ENCODE assay signal across 8 mouse cellular contexts in genomic region chr10:75921026-75921725, GRCm38 (mm10). TPM values are rescaled to one million over a fixed set of nuclear protein-coding genes. Genes with fewer than 3 reads are reported as not detected.
DNase-seq lines count a peak whose midpoint lies in the region; ATAC-seq and TF ChIP-seq lines count a peak whose summit lies in the region.

Gene Smarcb1 (minus strand): TSS chr10:75921617.

- H3K4me2 ChIP-seq in CH12.LX (ENCODE audit: insufficient read depth, low read depth, poor library complexity, severe bottlenecking) = peak within 1 kb of the TSS; percentile 83
- peak within 1 kb of the TSS; percentile 80 for H3K4me2 ChIP-seq in forebrain, embryonic 12.5 days
- H3K4me2 ChIP-seq in heart, postnatal 0 days (ENCODE audit: low read depth, low read length) = peak within 1 kb of the TSS; percentile 98
- peak within 1 kb of the TSS; percentile 99 for H3K4me2 ChIP-seq in liver, postnatal 0 days (ENCODE audit: low read depth, low read length)
- H3K4me2 ChIP-seq in neural tube, embryonic 14.5 days (ENCODE audit: low read depth, low read length) = peak within 1 kb of the TSS; percentile 85

- peak within 1 kb of the TSS; percentile 97 for H3K9ac ChIP-seq in CH12.LX (ENCODE audit: insufficient read depth, low read depth)
- H3K9ac ChIP-seq in forebrain, embryonic 12.5 days = peak within 1 kb of the TSS; percentile 98
- H3K9ac ChIP-seq in heart, postnatal 0 days (replicated peaks; ENCODE audit: low read depth, low read length) = peak within 1 kb of the TSS; percentile 88
- peak within 1 kb of the TSS; percentile 83 for H3K9ac ChIP-seq in liver, postnatal 0 days (replicated peaks)
- H3K9ac ChIP-seq in neural tube, embryonic 14.5 days (replicated peaks; ENCODE audit: low read depth, low read length) = peak within 1 kb of the TSS; percentile 90

- no peak for TF ChIP-seq EP300 in CH12.LX (IDR thresholded peaks at IDR 0.05; ENCODE audit: low read length)
- no peak for TF ChIP-seq EP300 in heart, postnatal 0 days (IDR thresholded peaks at IDR 0.05; ENCODE audit: low read depth)
- TF ChIP-seq EP300 in liver, postnatal 0 days (IDR thresholded peaks at IDR 0.05; ENCODE audit: low read depth) = no peak

- peaks cover 34% of the 10 kb centered on the region for H3K79me2 ChIP-seq in CH12.LX (replicated peaks; ENCODE audit: control insufficient read depth, extremely low read depth, insufficient read depth, poor library complexity, severe bottlenecking)

- no peaks in the 10 kb centered on the region for H3K27me3 ChIP-seq in CH12.LX (replicated peaks)
- no peaks in the 10 kb centered on the region for H3K27me3 ChIP-seq in forebrain, embryonic 12.5 days
- H3K27me3 ChIP-seq in heart, postnatal 0 days (ENCODE audit: control insufficient read depth, insufficient read depth, low read length) = no peaks in the 10 kb centered on the region
- H3K27me3 ChIP-seq in liver, postnatal 0 days (ENCODE audit: insufficient read depth, low read length) = no peaks in the 10 kb centered on the region
- H3K27me3 ChIP-seq in neural tube, embryonic 14.5 days (ENCODE audit: control insufficient read depth, insufficient read depth, low read length) = no peaks in the 10 kb centered on the region

- no peaks in the 10 kb centered on the region for H3K9me3 ChIP-seq in CH12.LX (replicated peaks; ENCODE audit: low read length)
- no peaks in the 10 kb centered on the region for H3K9me3 ChIP-seq in forebrain, embryonic 12.5 days
- H3K9me3 ChIP-seq in heart, postnatal 0 days (replicated peaks; ENCODE audit: control insufficient read depth, low read length) = no peaks in the 10 kb centered on the region
- H3K9me3 ChIP-seq in liver, postnatal 0 days (ENCODE audit: low read length) = no peaks in the 10 kb centered on the region
- H3K9me3 ChIP-seq in neural tube, embryonic 14.5 days (ENCODE audit: control insufficient read depth, low read length) = no peaks in the 10 kb centered on the region

- peak; percentile 93 for ATAC-seq in forebrain, embryonic 12.5 days (ENCODE audit: low FRiP score)
- ATAC-seq in heart, postnatal 0 days (ENCODE audit: insufficient read depth, low read depth) = peak; percentile 96
- ATAC-seq in liver, postnatal 0 days = peak; percentile 96
- ATAC-seq in neural tube, embryonic 14.5 days (ENCODE audit: low read depth) = peak; percentile 90

- peak within 1 kb of the TSS; percentile 65 to 92 (median 82) for H3K4me3 ChIP-seq in CH12.LX (replicated peaks in 1 of 3; ENCODE audit: low read depth in 2 of 3, low read length in 2 of 3, poor library complexity in 1 of 3)
- peak within 1 kb of the TSS; percentile 85 for H3K4me3 ChIP-seq in forebrain, embryonic 12.5 days (replicated peaks)
- peak within 1 kb of the TSS; percentile 99 for H3K4me3 ChIP-seq in heart, postnatal 0 days (ENCODE audit: low read depth, low read length)
- peak within 1 kb of the TSS; percentile 94 for H3K4me3 ChIP-seq in liver, postnatal 0 days (ENCODE audit: low read depth, low read length)
- peak within 1 kb of the TSS; percentile 77 for H3K4me3 ChIP-seq in neural tube, embryonic 14.5 days (ENCODE audit: low read depth, low read length)

- H3K4me1 ChIP-seq in CH12.LX (ENCODE audit: control insufficient read depth in 1 of 2, insufficient read depth in 2 of 2) = peaks cover 3 to 40% of the 10 kb centered on the region in 2 experiments; a peak in 3 of 4 replicates
- peaks cover 39% of the 10 kb centered on the region for H3K4me1 ChIP-seq in forebrain, embryonic 12.5 days
- peaks cover 14% of the 10 kb centered on the region for H3K4me1 ChIP-seq in heart, postnatal 0 days (ENCODE audit: control insufficient read depth, insufficient read depth)
- H3K4me1 ChIP-seq in liver, postnatal 0 days (ENCODE audit: insufficient read depth) = peaks cover 16% of the 10 kb centered on the region
- peaks cover 22% of the 10 kb centered on the region; the same call in 1 of the 2 replicates for H3K4me1 ChIP-seq in neural tube, embryonic 14.5 days (ENCODE audit: control insufficient read depth, insufficient read depth, low read length)

- peak within 1 kb of the TSS; percentile 87 for H3K27ac ChIP-seq in CH12.LX (ENCODE audit: insufficient read depth, low read depth)
- peak within 1 kb of the TSS; percentile 96 for H3K27ac ChIP-seq in forebrain, embryonic 12.5 days
- peak within 1 kb of the TSS; percentile 94 for H3K27ac ChIP-seq in heart, postnatal 0 days (ENCODE audit: low read depth)
- H3K27ac ChIP-seq in liver, postnatal 0 days (ENCODE audit: low read depth) = peak within 1 kb of the TSS; percentile 83
- H3K27ac ChIP-seq in neural tube, embryonic 14.5 days (ENCODE audit: low read depth, low read length) = peak within 1 kb of the TSS; percentile 97

- no peak for TF ChIP-seq RAD21 in CH12.LX (IDR thresholded peaks at IDR 0.05; ENCODE audit: low read depth, low read length)

- WGBS in forebrain, embryonic 12.5 days = under 1% methylated on average over 76 of the region's 76 CpGs
- WGBS in heart, postnatal 0 days = under 1% methylated on average over 76 of the region's 76 CpGs
- WGBS in large intestine, adult 2 months = under 1% methylated on average over 76 of the region's 76 CpGs
- under 1% methylated on average over 76 of the region's 76 CpGs for WGBS in liver, postnatal 0 days (ENCODE audit: insufficient replicate concordance)
- WGBS in neural tube, embryonic 14.5 days = under 1% methylated on average over 73 of the region's 76 CpGs

- no peak for TF ChIP-seq CTCF in CH12.LX (conservative IDR thresholded peaks at IDR 0.05 in 1 of 2, IDR thresholded peaks at IDR 0.05 in 1 of 2; ENCODE audit: low read depth in 2 of 2, low read length in 2 of 2)
- no peak for TF ChIP-seq CTCF in heart, postnatal 0 days (IDR thresholded peaks at IDR 0.05; ENCODE audit: low read depth)
- no peak for TF ChIP-seq CTCF in liver, postnatal 0 days (IDR thresholded peaks at IDR 0.05; ENCODE audit: low read depth)

- in situ Hi-C loops in CH12.LX (cut with MboI; ENCODE audit: low pct_ligation_motif_present, low pct_unique_long_range_greater_than_20kb, low sequenced_read_pairs) = no loop called here

- dilution Hi-C loops in CH12.LX (cut with MboI; ENCODE audit: extremely low pct_ligation_motif_present, extremely low pct_unique_long_range_greater_than_20kb, low sequenced_read_pairs) = no loop called here

- H3K36me3 ChIP-seq in CH12.LX (replicated peaks in 1 of 2; ENCODE audit: control insufficient read depth in 1 of 2, insufficient read depth in 1 of 2, low read length in 1 of 2) = peaks cover 6 to 42% of the 10 kb centered on the region in 2 experiments
- H3K36me3 ChIP-seq in forebrain, embryonic 12.5 days (replicated peaks) = peaks cover 36% of the 10 kb centered on the region
- H3K36me3 ChIP-seq in heart, postnatal 0 days (replicated peaks; ENCODE audit: control insufficient read depth, insufficient read depth, low read length) = peaks cover 23% of the 10 kb centered on the region
- H3K36me3 ChIP-seq in liver, postnatal 0 days (replicated peaks; ENCODE audit: insufficient read depth, low read length) = peaks cover 8% of the 10 kb centered on the region; the same call in 1 of the 2 replicates
- H3K36me3 ChIP-seq in neural tube, embryonic 14.5 days (ENCODE audit: control insufficient read depth, insufficient read depth, low read length) = no peaks in the 10 kb centered on the region; the same call in 1 of the 2 replicates

- peak; percentile 91 for DNase-seq in CH12.LX (ENCODE audit: extremely low read depth)
- DNase-seq in c-Kit-positive CD71-positive TER-119-positive erythroid progenitor cells, embryonic 14.5 days (ENCODE audit: low spot score) = peak; percentile 93
- peak; percentile 98 for DNase-seq in heart, postnatal 0 days (ENCODE audit: low spot score)
- peak; percentile 84 for DNase-seq in large intestine, adult 2 months (ENCODE audit: low read depth, low spot score)
- peak; percentile 95 for DNase-seq in liver, postnatal 0 days
- DNase-seq in testis, postnatal 10 days (ENCODE audit: low spot score) = peak; percentile 97

- peak; percentile 85 for TF ChIP-seq POLR2A in CH12.LX (IDR thresholded peaks at IDR 0.05; ENCODE audit: low read depth, low read length)

TF ChIP-seq in CH12.LX, 34 proteins besides CTCF, POLR2A, EP300 and RAD21 (continues in another document):
- TF ChIP-seq POLR2AphosphoS2 (IDR thresholded peaks at IDR 0.05; ENCODE audit: low read depth, low read length) = peak; percentile 62; the same call in 1 of the 2 replicates
- no peak for TF ChIP-seq GABPA (IDR thresholded peaks at IDR 0.05; ENCODE audit: insufficient replicate concordance, low read depth, low read length)
- TF ChIP-seq SIN3A (IDR thresholded peaks at IDR 0.05; ENCODE audit: low read length) = peak; percentile 66
- peak; percentile 77; the same call in 1 of the 2 replicates for TF ChIP-seq ZMIZ1 (IDR thresholded peaks at IDR 0.05; ENCODE audit: low read depth, low read length)
- 0 out of 2 replicates have a peak, but pooled peaks have one; percentile 46 for TF ChIP-seq CHD1 (IDR thresholded peaks at IDR 0.05; ENCODE audit: low read depth, low read length)
- TF ChIP-seq HCFC1 (IDR thresholded peaks at IDR 0.05; ENCODE audit: low read depth, low read length) = peak; percentile 72
- TF ChIP-seq TCF12 (IDR thresholded peaks at IDR 0.05; ENCODE audit: low read depth, low read length) = peak; percentile 63; the same call in 1 of the 2 replicates
- TF ChIP-seq ETS1 (conservative IDR thresholded peaks at IDR 0.05; ENCODE audit: low read depth, low read length) = no peak
- TF ChIP-seq ZKSCAN1 (IDR thresholded peaks at IDR 0.05; ENCODE audit: borderline replicate concordance, low read depth, low read length) = no peak
- peak; percentile 83 for TF ChIP-seq MXI1 (IDR thresholded peaks at IDR 0.05; ENCODE audit: low read depth, low read length)
- TF ChIP-seq TBP (conservative IDR thresholded peaks at IDR 0.05; ENCODE audit: low read depth, low read length) = no peak
- TF ChIP-seq MYC (IDR thresholded peaks at IDR 0.05; ENCODE audit: low read depth, low read length) = 0 out of 2 replicates have a peak, but pooled peaks have one; percentile 45
- TF ChIP-seq RCOR1 (conservative IDR thresholded peaks at IDR 0.05; ENCODE audit: low read depth, low read length) = no peak
- no peak for TF ChIP-seq MEF2A (IDR thresholded peaks at IDR 0.05; ENCODE audit: borderline replicate concordance, low read depth, low read length)
- TF ChIP-seq MAX (IDR thresholded peaks at IDR 0.05; ENCODE audit: low read length) = peak; percentile 14

RNA-seq across cellular contexts. Expression of gene Smarcb1, which starts in this region (rescaled TPM):
- total RNA-seq in CH12.LX (2012; rRNA removed) (94.9 and 101 TPM in 2 replicates), CH12.LX (2014; rRNA removed) (76.2 and 82.3 TPM in 2 replicates)
- polyA plus RNA-seq in CH12.LX (2012; ENCODE audit: insufficient read length, low read depth) = 95.6 and 96.0 TPM in 2 replicates
- polyA plus RNA-seq in forebrain, embryonic 12.5 days (2016; fragmentation: Nextera tagmentation; extraction: Ambion mirVana) = 303 and 310 TPM in 2 replicates
- 45.7 and 51.2 TPM in 2 replicates for total RNA-seq in heart, postnatal 0 days (2014; rRNA removed; ENCODE audit: low replicate concordance)
- 63.9 and 65.7 TPM in 2 replicates for polyA plus RNA-seq in heart, postnatal 0 days (2015; fragmentation: Nextera tagmentation; extraction: Ambion mirVana)
- 41.0 and 48.6 TPM in 2 replicates for polyA plus RNA-seq in large intestine, adult 2 months (2012; rRNA removed)
- polyA plus RNA-seq in liver, postnatal 0 days (2015; fragmentation: Nextera tagmentation; extraction: Ambion mirVana) = 35.5 and 36.0 TPM in 2 replicates
- 245 and 254 TPM in 2 replicates for polyA plus RNA-seq in neural tube, embryonic 14.5 days (2014; fragmentation: Nextera tagmentation; extraction: Ambion mirVana)

Comparison
In these comparisons a context has a peak if more than half of its experiments do, and no peak if none do; other contexts are left out.
1. Peak in every context shown above with its lines: DNase-seq, ATAC-seq, H3K4me3 ChIP-seq and H3K27ac ChIP-seq.